Mouse (Mus musculus): ENCODE measurements around the gene Ttll7. TPM values are rescaled to one million over a fixed set of nuclear protein-coding genes. Genes with fewer than 3 reads are reported as not detected.

The Ttll7 gene
- polyA plus RNA-seq, 1 experiment from 2014 or later: 11.4 TPM

DNA sequence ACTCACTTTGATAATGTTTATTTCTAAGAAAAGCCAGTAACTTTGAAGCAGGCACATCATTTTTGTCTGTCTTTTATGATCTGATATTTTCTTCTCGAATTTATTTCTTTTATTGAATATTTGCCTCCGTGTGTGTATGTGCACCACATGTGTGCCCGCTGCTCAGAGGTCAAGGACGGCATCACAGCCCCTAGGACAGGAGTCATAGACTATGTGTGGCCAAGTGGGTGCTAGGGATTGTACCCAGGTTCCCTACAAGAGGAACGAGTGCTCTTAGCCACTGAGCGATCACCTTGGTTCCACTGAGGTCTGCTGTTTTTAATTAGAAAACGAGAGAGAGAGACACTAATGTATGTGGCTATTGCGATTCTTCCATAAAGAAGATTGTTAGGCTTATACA, 94.5 kb downstream of the Ttll7 start:
- 85% methylated on average over 8 of the region's 8 CpGs for WGBS
- H3K9ac ChIP-seq (replicated peaks): no peak overlapping the region
- H3K27ac ChIP-seq (replicated peaks): no peak overlapping the region
- H3K4me1 ChIP-seq: no peaks in the 10 kb centered on the region
- no peak overlapping the region for H3K4me2 ChIP-seq
- H3K4me3 ChIP-seq (replicated peaks): no peak overlapping the region
- ATAC-seq (ENCODE audit: low FRiP score): no peak
- no peaks in the 10 kb centered on the region for H3K9me3 ChIP-seq (replicated peaks)
- no peaks in the 10 kb centered on the region for H3K27me3 ChIP-seq (replicated peaks)
- peaks cover 5% of the 10 kb centered on the region; the same call in 1 of the 2 replicates for H3K36me3 ChIP-seq

DNA sequence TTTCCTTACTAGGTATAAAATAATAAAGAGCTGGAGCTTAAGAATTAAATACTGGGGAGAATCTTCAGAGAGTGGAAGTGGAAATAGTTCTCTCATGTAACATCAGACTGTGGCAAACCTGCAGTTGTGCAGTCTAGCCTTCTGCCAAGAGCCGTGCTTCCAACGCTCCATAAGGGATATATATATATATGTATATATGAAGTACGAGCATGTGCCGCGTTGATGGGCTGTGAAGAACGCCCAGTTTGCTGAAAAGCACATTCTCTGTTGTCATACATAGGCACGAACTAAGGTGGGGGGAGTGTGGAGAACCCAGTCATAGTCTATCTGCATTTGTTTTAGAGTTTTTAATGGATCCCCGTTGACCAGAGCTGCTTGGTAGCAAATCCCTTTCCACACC, 104.6 kb downstream of the Ttll7 start:
- H3K9ac ChIP-seq (replicated peaks): no peak overlapping the region
- H3K27ac ChIP-seq (replicated peaks): no peak overlapping the region
- H3K9me3 ChIP-seq (replicated peaks): no peaks in the 10 kb centered on the region
- 84% methylated on average over 8 of the region's 8 CpGs for WGBS
- no peaks in the 10 kb centered on the region for H3K27me3 ChIP-seq (replicated peaks)
- H3K4me2 ChIP-seq: peak overlapping the region; percentile 15; the same call in 1 of the 2 replicates
- ATAC-seq (ENCODE audit: low FRiP score): no peak
- H3K36me3 ChIP-seq: peaks cover 5% of the 10 kb centered on the region
- H3K4me3 ChIP-seq (replicated peaks): no peak overlapping the region
- H3K4me1 ChIP-seq: peaks cover 5% of the 10 kb centered on the region; the same call in 1 of the 2 replicates

- peaks cover 10% of the 10 kb centered on the region for H3K36me3 ChIP-seq
- H3K27ac ChIP-seq (replicated peaks): no peak overlapping the region
- ATAC-seq (ENCODE audit: low FRiP score): no peak
- no peak overlapping the region for H3K4me3 ChIP-seq (replicated peaks)
- no peaks in the 10 kb centered on the region; the same call in 1 of the 2 replicates for H3K4me1 ChIP-seq
- H3K27me3 ChIP-seq (replicated peaks): no peaks in the 10 kb centered on the region
- no peaks in the 10 kb centered on the region for H3K9me3 ChIP-seq (replicated peaks)
- H3K4me2 ChIP-seq: no peak overlapping the region
- no peak overlapping the region for H3K9ac ChIP-seq (replicated peaks)
Measured at GRCm38 (mm10) chr3:146962838-146963237, 110.7 kb downstream of the Ttll7 start.

DNA sequence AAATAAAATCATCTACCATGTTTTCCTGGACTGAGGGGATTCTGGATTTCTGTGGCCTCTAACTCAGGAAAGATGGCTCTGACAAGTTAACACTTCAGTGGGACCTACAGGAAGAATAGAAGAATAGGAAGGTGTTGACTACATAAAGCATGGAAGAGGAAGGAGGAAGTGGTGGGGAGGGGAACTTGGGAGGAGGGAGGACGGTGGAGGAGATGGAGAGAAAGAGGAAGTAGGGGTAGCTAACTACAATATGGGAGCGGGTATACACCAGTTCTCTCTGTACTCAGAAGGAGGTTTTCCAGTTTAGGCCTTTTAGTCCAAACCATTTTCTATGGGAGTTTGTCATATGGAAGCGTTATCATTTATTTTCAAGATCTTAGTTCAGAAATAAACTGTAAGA, 112.2 kb downstream of the Ttll7 start:
- no peak overlapping the region for H3K4me2 ChIP-seq

DNA sequence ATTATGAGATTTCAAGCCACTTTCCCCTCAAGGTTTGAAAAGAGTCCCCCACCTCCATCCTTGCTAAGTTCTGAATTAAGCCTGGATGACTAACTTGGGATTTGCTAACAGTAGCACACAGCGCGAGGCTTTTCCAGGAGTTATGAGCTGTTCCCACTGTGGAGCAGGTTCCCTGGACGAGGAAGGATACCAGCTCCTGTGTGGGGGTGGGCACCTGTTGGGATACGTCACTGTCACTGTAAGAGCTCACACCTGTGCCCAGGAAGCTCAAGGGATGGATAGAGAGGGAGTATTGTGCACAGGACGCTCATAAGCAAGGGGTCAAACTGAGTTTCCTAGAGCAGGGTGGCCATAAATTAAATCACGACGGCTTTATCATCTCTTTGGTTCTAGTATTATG, 115.1 kb downstream of the Ttll7 start:
- Histone ChIP-seq H3K9ac (replicated peaks) (no peak overlapping the region), H3K4me1 (no peaks in the 10 kb centered on the region; the same call in 1 of the 2 replicates), H3K27ac (replicated peaks) (no peak overlapping the region), H3K36me3 (peaks cover 17% of the 10 kb centered on the region), H3K4me2 (no peak overlapping the region), H3K4me3 (replicated peaks) (no peak overlapping the region), H3K9me3 (replicated peaks) (no peaks in the 10 kb centered on the region), H3K27me3 (replicated peaks) (no peaks in the 10 kb centered on the region)
- ATAC-seq (ENCODE audit: low FRiP score): no peak
- 56% methylated on average over 7 of the region's 7 CpGs for WGBS

More for the DNA sequence above, 112.2 kb downstream of the Ttll7 start:
- no peaks in the 10 kb centered on the region; the same call in 1 of the 2 replicates for H3K4me1 ChIP-seq
- H3K9ac ChIP-seq (replicated peaks): no peak overlapping the region
- peaks cover 19% of the 10 kb centered on the region for H3K36me3 ChIP-seq
- no peaks in the 10 kb centered on the region for H3K9me3 ChIP-seq (replicated peaks)
- H3K27ac ChIP-seq (replicated peaks): no peak overlapping the region
- H3K4me3 ChIP-seq (replicated peaks): no peak overlapping the region
- 85% methylated on average over 3 of the region's 3 CpGs for WGBS
- no peak for ATAC-seq (ENCODE audit: low FRiP score)
- H3K27me3 ChIP-seq (replicated peaks): no peaks in the 10 kb centered on the region

- no peak for ATAC-seq (ENCODE audit: low FRiP score)
- peaks cover 15% of the 10 kb centered on the region for H3K36me3 ChIP-seq
- no peaks in the 10 kb centered on the region for H3K27me3 ChIP-seq (replicated peaks)
- H3K9me3 ChIP-seq (replicated peaks): no peaks in the 10 kb centered on the region
- 47% methylated on average over 4 of the region's 4 CpGs for WGBS
- no peak overlapping the region for H3K4me2 ChIP-seq
- no peak overlapping the region for H3K4me3 ChIP-seq (replicated peaks)
- no peak overlapping the region for H3K9ac ChIP-seq (replicated peaks)
- H3K27ac ChIP-seq (replicated peaks): no peak overlapping the region
- no peaks in the 10 kb centered on the region; the same call in 1 of the 2 replicates for H3K4me1 ChIP-seq
Measured at GRCm38 (mm10) chr3:146967834-146968233, 115.7 kb downstream of the Ttll7 start.

GRCm38 (mm10) chr3:146978272-146978671, 126.1 kb downstream of the Ttll7 start:
- 42% methylated on average over 3 of the region's 3 CpGs for WGBS
- Histone ChIP-seq H3K9ac (replicated peaks) (no peak overlapping the region), H3K27ac (replicated peaks) (no peak overlapping the region), H3K9me3 (replicated peaks) (no peaks in the 10 kb centered on the region), H3K27me3 (replicated peaks) (no peaks in the 10 kb centered on the region), H3K36me3 (0 out of 2 replicates have a peak, but pooled peaks cover 3% of the 10 kb centered on the region), H3K4me1 (no peaks in the 10 kb centered on the region), H3K4me3 (replicated peaks) (no peak overlapping the region), H3K4me2 (no peak overlapping the region)
- ATAC-seq (ENCODE audit: low FRiP score): no peak

GRCm38 (mm10) chr3:146993834-146994669, 141.9 kb downstream of the Ttll7 start:
- Histone ChIP-seq H3K4me3 (replicated peaks) (peak overlapping the region; percentile 21), H3K4me1 (peaks cover 7% of the 10 kb centered on the region; the same call in 1 of the 2 replicates), H3K9ac (replicated peaks) (no peak overlapping the region), H3K27me3 (replicated peaks) (no peaks in the 10 kb centered on the region), H3K36me3 (no peaks in the 10 kb centered on the region), H3K27ac (replicated peaks) (no peak overlapping the region), H3K4me2 (peak overlapping the region; percentile 46), H3K9me3 (replicated peaks) (no peaks in the 10 kb centered on the region)
- peak; percentile 75; the same call in 1 of the 2 replicates for ATAC-seq (ENCODE audit: low FRiP score)
- 21% methylated on average over 26 of the region's 26 CpGs for WGBS

DNA sequence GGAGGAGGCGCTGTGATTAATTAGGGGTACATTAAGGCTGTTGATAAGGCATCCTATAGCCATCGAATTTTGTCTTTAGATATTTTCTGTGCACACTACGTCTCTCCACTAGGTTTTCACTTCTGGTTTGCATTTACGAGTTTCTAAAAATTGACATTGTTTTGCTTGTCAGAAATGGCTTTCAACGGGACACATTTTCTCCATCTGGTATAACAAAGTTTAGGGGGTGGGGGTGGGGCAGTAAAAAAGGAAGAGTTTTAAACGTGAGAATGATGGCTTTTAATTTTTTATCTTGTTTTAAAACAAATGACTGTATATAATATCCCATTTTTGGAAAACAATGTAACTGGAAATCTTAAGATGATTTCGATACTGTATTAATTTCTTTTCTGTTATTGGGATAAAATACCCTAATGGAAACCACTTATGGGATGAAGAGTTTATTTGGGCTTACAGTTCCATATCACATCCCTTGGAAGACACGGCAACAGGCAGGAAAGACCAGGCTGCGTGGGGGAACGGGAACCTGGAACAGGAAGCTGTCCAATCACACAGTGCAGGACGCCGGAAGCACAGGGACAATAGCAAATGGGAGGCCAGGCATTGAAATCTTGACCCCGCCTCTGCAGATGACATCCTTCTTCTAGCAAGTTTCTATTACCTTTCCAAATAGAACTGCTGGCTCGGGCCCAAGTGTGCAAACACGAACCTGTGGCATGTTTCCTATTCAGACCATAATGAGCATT, 142.7 kb downstream of the Ttll7 start:
- no peak overlapping the region for H3K4me3 ChIP-seq (replicated peaks)
- H3K9ac ChIP-seq (replicated peaks): no peak overlapping the region
- no peaks in the 10 kb centered on the region for H3K9me3 ChIP-seq (replicated peaks)
- H3K36me3 ChIP-seq: no peaks in the 10 kb centered on the region
- H3K4me1 ChIP-seq: peaks cover 7% of the 10 kb centered on the region; the same call in 1 of the 2 replicates
- WGBS: 67% methylated on average over 15 of the region's 15 CpGs
- peak overlapping the region; percentile 46 for H3K4me2 ChIP-seq
- no peak for ATAC-seq (ENCODE audit: low FRiP score)
- H3K27ac ChIP-seq (replicated peaks): no peak overlapping the region
- no peaks in the 10 kb centered on the region for H3K27me3 ChIP-seq (replicated peaks)

DNA sequence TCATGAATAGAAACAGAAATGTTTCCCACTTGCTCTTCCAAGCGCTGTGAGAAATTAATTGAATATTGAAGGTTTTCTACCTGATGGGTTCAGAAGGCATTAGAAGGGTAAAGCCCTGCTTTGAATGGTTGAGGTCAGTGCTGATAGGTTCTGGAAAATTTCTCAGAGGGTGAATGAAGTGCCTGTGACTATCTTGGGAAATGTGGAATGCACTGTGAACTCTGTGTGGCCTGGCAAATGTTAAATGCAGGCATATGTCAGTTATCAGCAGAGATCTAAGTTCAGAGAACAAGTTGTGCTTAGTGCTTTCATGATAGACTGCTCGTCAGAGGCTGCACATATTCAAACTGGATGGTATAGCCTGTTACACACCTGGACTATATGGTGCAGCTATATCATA, 147.0 kb downstream of the Ttll7 start:
- H3K4me2 ChIP-seq: no peak overlapping the region
- H3K27ac ChIP-seq (replicated peaks): no peak overlapping the region
- H3K9me3 ChIP-seq (replicated peaks): no peaks in the 10 kb centered on the region
- no peak for ATAC-seq (ENCODE audit: low FRiP score)
- WGBS: 87% methylated on average over 2 of the region's 2 CpGs
- H3K4me1 ChIP-seq: peaks cover 5% of the 10 kb centered on the region; the same call in 1 of the 2 replicates
- no peak overlapping the region for H3K4me3 ChIP-seq (replicated peaks)
- no peaks in the 10 kb centered on the region for H3K36me3 ChIP-seq
- H3K27me3 ChIP-seq (replicated peaks): no peaks in the 10 kb centered on the region
- H3K9ac ChIP-seq (replicated peaks): no peak overlapping the region

- H3K27ac ChIP-seq (replicated peaks): no peak overlapping the region
- no peak overlapping the region for H3K9ac ChIP-seq (replicated peaks)
- no peaks in the 10 kb centered on the region for H3K4me1 ChIP-seq
- H3K9me3 ChIP-seq (replicated peaks): no peaks in the 10 kb centered on the region
- 79% methylated on average over 3 of the region's 3 CpGs for WGBS
- H3K4me3 ChIP-seq (replicated peaks): no peak overlapping the region
- H3K4me2 ChIP-seq: no peak overlapping the region
- H3K27me3 ChIP-seq (replicated peaks): no peaks in the 10 kb centered on the region
- no peak for ATAC-seq (ENCODE audit: low FRiP score)
- H3K36me3 ChIP-seq: no peaks in the 10 kb centered on the region
Measured at GRCm38 (mm10) chr3:147000963-147001362, 148.8 kb downstream of the Ttll7 start.

GRCm38 (mm10) chr3:147001557-147001956, 149.4 kb downstream of the Ttll7 start:
- 73% methylated on average over 3 of the region's 3 CpGs for WGBS

More at GRCm38 (mm10) chr3:147001557-147001956, 149.4 kb downstream of the Ttll7 start:
- H3K27me3 ChIP-seq (replicated peaks): no peaks in the 10 kb centered on the region
- ATAC-seq (ENCODE audit: low FRiP score): no peak
- H3K4me2 ChIP-seq: no peak overlapping the region
- H3K27ac ChIP-seq (replicated peaks): no peak overlapping the region
- H3K9me3 ChIP-seq (replicated peaks): no peaks in the 10 kb centered on the region
- no peak overlapping the region for H3K9ac ChIP-seq (replicated peaks)
- H3K36me3 ChIP-seq: no peaks in the 10 kb centered on the region
- H3K4me3 ChIP-seq (replicated peaks): no peak overlapping the region
- no peaks in the 10 kb centered on the region for H3K4me1 ChIP-seq

All from neural tube, embryonic 15.5 days (tissue).